Mouse (Mus musculus) inflammation-experienced regulatory T-cells, adult 6 months (primary cell): ENCODE data around the gene Fign. TPM values are rescaled to one million over a fixed set of nuclear protein-coding genes. Genes with fewer than 3 reads are reported as not detected.

Experiments
- ATAC-seq: one replicate; pipeline ENCODE4 v1.8.0; 2017
- polyA plus RNA-seq, 3 experiments: library from polyadenylated mRNA; unstranded; fragments of 100-300 nt; shearing (Covaris generic); gene quantifications; one replicate each; pipeline ENCODE4 v1.2.1; 2017

Gene Fign
- under 1 TPM in 1 of 3 experiments, not detected in 2; 0.09 TPM for polyA plus RNA-seq

- no peak for ATAC-seq
Observed at GRCm38 (mm10) chr2:64097937-64098617, at the start of gene Fign. Gene Fign (minus strand): TSS chr2:64098038.

DNA sequence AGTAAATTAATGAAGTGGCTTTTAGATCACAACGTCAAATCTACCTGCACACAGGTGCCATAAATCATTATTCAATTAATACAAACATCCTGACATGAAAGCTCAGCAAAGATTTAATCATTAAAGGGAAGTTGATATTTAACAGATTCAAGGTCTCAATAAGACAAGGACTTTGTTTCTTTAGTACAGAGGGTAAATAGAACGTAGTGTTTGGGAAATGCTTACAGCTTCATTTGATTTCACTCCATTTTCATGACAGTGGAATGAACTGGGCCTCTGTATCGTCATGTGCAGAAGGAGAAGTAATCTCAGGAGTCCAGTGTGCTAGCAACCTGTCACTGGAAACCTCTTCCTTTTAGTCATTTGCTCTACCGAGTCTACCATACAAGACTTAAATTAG lies 35.8 kb upstream of the Fign start:
- no peak for ATAC-seq

DNA sequence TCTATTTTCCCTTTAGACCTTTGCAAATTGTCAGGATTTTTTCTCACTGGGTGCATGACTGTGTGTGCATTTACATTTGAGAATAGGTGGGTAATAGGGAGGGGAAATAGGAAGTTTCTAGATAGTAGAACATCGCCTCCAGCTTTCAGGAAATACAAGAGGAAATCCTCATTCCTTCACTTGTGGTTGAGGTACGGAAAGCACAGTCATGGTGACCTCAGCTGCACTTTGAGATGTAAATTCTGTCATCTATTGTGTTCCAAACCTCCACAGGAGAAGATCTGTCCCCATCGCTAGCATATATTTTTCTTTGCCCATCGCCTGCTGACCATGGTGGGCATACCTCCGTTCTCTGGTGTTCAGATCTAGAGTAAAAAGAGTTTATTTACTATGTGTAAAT lies 22.7 kb upstream of the Fign start:
- no peak for ATAC-seq

GRCm38 (mm10) chr2:64116613-64117012 lies 18.8 kb upstream of the Fign start:
- no peak for ATAC-seq

- no peak for ATAC-seq
Observed at GRCm38 (mm10) chr2:64111133-64111532, 13.3 kb upstream of the Fign start.

DNA sequence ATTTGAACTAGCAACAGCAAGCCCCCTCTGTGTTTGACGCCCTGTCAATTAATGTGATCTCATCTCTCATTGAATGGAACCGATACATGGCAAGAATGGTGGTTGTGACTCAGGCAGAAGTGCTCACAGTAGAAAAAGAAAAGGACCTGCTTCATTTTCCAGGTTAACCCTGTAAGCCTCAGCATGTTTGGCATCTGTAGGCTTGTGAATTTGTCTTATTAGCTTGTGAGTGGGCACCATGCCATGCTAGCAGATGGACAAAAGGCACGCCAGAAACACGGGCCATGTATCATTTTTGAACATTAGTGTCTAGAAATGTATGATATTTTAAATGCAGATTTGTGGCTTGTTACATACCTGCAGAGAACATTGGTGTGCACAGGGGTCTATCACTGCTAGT lies 12.0 kb upstream of the Fign start:
- no peak for ATAC-seq

DNA sequence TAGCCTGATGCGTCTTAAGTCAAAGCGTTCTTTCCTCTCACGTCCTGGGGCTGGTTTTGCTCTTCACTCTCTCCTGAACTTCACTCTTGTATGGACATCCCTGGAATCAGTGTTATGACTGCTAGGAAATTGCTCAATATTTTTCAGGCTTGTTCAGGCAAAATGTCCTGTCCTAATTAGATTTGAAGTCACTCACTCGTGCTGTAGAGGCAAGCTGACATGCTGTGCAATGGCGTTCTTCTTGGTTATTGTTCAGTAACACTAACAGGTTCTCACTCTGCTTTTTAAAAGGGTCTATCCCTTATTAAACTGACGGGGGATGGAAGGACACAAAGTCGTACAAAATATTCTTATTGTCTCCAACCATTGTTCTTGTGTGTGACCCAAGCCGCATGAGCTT lies 10.2 kb upstream of the Fign start:
- no peak for ATAC-seq

DNA sequence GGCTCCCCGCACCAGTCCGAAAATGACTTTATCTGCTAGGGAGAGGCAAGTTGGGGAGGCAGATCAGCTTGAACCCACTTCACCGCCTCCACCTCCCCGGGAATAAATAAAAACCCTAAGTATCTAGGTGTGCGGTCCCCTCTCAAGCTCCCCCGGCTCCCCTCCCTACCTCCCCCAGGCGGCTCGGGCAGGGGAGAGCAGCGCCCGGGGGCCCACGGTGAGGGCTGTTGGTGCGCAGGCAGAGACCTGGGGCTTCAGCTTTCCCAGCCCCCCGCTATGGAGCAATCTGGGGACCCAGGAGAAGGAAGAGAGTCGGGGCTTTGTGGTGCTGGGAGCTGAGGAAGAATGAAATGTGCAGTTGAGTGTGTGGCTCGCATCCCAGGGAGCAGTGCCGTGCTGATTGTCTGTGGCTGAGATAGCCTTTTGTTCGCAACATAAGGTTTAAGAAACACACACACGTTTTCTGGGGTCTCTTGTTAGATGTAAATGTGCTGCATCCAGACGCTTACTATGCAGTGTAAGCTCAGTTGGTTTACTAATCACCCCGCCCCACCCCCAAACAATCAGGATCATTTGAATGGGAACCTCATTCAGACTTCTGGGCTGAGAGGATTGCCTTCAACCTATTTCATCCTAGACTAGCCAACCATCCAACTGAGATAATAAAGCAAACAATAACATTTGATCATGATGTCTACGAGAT lies 931 bp upstream of the Fign start:
- no peak for ATAC-seq

- no peak for ATAC-seq
Observed at GRCm38 (mm10) chr2:64096721-64097411, 972 bp downstream of the Fign start.

- no peak for ATAC-seq
Observed at GRCm38 (mm10) chr2:64096176-64096575, 1.7 kb downstream of the Fign start.

DNA sequence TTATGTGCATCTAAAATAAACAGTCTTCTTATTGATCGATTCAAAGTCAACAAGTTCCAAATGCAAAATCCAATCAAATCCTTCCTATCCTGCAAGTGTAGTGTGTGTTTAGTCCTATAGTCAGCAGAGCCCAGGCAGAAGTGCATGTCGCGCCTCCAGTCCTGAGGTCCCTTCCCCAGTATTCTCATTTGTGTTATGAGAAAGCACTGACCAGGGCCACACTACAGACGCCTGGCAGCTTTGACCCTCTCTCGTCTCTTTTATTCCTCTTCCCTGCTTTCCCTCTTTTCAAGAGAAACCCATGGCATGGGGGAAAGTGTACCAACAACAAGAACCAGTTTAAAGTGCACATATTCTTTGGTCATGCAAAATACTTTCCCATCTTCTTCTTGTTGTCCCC lies 2.3 kb downstream of the Fign start:
- ATAC-seq = no peak

DNA sequence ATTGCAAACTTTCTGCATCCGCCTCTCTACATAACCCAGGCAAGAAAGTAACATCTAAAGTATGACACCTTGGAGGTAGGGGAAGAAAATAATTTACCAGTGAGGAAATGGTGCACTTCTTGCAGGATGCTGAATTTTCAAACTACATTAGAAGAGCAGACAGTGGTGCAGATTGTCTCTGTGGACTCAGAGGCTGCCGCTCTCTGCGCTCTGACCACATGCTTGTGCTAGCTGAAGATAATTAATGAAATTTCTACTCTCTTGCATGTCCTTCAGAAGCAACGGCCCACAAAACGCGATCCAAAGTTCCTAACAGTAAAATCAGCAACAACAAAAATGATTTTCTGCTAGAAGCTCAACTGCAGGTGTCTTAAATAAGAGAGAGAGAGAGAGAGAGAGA lies 4.8 kb downstream of the Fign start:
- ATAC-seq = no peak

DNA sequence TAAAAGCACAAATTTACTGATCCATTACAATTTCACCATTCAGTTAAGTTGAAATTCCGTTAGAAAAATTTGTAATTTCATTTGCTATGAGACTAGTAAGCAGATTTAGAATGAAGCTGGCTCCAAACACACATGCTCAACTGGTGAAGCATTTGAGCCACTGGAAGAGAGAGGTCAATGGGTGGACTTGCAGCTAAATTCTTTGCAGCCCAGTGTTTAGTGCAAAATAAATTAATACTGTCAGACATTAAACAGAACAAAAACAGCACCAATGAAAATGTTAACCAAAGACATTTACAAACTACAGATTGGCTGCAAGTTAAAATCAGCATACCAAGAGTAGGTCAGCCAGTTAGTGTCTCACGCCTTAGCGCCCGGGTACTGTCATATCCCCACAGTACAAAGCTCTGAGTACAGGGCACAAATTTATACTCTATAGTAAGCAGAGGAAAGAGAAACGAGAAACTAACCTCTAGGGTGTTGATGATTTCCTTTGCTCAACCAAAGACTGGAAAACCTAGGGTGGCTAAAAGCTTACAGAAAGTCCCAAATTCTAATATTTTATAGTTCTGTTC lies 13.9 kb downstream of the Fign start:
- ATAC-seq = no peak

DNA sequence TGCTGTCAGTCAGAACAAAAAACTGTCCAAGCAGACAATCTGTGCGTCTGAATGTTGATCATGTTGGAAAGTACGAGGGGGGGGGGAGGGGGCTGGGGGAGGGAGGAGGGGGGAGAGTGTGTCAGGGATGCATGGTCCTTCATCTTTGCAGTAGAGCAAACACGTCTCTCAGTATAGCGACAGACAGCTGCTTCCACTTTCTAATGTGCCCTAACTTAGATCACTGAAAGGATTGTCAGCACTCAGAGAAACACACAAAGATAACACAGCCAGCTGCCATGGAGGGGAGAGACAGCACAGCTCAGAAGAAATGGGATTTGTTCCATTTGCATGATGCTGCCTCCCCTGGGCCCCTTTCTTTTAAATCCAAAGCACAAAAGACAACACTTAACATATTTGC lies 18.1 kb downstream of the Fign start:
- no peak for ATAC-seq

DNA sequence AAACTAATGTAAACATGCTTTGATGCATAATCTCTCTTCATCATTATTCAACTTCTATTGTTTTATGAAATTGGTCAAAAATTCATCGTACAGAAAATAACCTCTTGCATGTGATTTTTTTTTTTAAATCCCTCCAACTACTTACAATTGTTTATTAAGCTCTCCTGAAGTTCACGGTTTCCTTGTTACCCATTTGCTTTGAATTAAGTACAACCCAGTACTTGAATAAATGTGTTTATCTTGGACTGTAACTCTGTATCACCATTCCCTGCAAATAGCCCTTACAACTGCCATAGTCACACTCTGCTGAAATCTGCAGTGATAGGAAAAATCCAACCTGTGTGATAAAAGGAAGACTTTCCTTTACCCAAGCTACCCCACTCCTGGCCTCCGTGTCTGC lies 19.3 kb downstream of the Fign start:
- no peak for ATAC-seq

DNA sequence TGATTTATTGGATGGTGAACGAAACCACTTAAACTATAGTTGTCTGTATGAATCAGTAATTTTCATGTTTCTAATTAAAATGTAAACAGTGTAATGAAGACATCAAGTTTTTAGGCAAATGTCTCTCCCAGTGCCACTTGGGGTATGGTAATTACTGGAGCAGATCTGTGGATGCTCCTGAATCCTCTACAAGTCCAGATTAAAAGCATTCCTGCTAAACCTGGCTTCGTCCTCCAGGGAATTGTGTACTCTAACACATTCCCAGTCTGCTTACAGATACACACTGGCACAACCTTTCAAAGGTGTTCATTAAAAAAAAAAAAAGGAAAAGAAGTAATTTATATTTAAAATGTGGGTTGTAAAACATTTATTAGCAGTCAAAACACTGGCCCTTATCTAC lies 20.0 kb downstream of the Fign start:
- ATAC-seq = no peak

DNA sequence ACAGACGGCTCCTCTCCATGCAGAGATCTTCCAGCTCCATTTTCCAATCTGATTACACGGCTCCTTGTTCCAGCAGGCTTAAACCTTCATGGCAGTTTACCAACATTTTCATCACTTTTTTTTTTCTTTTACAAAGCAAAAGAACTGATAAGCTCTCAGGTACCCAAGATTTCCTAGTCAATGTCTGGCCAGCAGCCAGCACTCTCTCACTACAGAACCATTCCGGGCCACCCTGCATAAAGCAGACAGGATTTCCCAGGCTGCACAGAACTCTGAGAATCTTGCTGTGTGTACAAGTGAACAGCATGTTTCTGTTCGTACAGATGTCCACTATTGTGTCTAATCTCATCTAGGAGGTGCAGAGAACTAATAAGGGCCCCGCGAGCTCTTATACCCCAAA lies 22.0 kb downstream of the Fign start:
- no peak for ATAC-seq

GRCm38 (mm10) chr2:64074602-64075389 lies 23.0 kb downstream of the Fign start:
- ATAC-seq = no peak

DNA sequence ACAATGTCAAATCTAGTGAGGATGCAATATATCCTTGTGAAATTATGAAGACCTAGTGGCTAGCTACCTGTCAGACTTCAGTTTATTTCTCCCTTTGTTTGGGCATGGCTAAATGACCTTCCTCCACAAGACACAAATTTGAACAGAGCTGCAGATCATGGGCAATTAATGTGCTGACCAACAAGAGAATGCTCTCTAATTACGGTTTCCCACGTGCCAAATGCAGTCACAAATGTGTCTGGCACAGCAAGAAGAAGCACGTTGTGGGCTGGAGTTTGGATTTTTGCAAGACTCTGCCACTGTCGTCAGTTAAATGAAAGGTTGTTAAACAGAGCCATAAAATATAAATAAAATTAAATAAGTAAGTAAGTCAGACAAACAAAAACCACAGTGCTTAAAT lies 25.7 kb downstream of the Fign start:
- ATAC-seq = no peak

DNA sequence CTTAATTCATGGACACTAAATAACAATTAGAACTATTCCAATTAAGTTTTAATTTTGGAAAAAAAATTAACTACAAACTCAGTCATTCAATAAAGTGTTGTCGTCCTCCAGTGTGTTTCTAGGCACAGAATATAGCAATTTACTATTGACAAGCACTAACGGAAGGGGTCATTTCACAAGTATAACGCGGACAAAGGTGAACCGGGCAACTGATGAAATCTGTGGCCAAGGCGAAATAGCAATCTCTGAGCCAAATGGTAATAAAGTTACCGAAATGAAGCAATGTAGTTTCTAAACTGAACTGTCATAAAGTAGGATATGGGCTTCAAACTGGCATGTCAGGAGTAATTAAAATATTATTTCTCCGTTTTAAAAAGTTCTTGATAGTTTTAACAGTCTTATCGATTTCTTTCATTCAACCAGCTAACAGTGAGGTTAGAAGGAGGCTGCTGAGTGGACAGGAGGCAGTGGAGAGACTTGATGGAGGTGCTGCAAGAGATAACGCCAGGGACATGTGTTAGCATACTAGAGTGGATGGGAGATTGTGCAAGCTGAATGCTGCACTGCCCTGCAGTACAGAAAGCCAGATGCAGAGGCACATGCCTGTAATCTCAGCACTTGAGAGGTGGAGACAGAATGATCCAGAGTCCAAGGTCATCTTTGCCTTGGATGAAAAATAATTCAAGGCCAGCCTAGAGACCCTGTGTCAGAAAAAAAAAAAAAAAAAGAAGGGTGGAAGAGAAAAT lies 27.7 kb downstream of the Fign start:
- no peak for ATAC-seq

- no peak for ATAC-seq
Observed at GRCm38 (mm10) chr2:64065511-64065910, 32.3 kb downstream of the Fign start.

DNA sequence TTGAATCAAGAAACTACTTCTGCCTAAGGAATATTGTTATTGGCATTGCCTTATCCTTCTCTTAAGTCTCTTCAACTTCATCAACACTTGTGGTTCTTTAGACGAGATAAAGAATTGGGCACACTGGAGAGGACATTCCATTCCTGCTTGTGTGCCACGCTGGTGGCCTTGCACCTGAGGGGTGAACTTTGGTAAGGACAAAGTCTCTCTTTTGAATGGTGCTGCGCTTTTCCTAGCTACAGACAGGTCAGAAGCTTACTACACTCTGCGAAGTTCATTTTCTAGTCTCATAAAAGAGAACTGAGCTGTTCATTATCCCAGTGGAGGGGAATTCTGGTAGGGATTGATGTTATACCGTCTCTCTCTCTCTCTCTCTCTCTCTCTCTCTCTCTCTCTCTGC lies 38.4 kb downstream of the Fign start:
- ATAC-seq = no peak
